Mouse (Mus musculus) hindbrain, embryonic 16.5 days (tissue): ENCODE measurements around the gene Cd68. TPM values are rescaled to one million over a fixed set of nuclear protein-coding genes. Genes with fewer than 3 reads are reported as not detected.

Experiments used
- ATAC-seq: fragments of 200-750 bp; cut with Nextera tagmentation; 2 replicates; pipeline ENCODE4 v1.8.0; 2017; ENCODE audit warnings: moderate TSS enrichment, moderate library complexity
- H3K27ac ChIP-seq: fragments of 300-500 bp; sonication (generic); 2 replicates; pipeline ENCODE4 v1.5.1; 2014; ENCODE audit warnings: low read depth, mild to moderate bottlenecking, control low read depth, low read length, moderate library complexity
- H3K27me3 ChIP-seq: fragments of 300-500 bp; sonication (generic); replicated peaks from 2 replicates; pipeline ENCODE4 v1.6.1; 2014; ENCODE audit warnings: low read length; ENCODE audit not compliant: control insufficient read depth, insufficient read depth
- H3K36me3 ChIP-seq: fragments of 300-500 bp; sonication (generic); 2 replicates; pipeline ENCODE4 v1.6.1; 2014; ENCODE audit warnings: mild to moderate bottlenecking, low read length, moderate library complexity, mixed read lengths; ENCODE audit not compliant: control insufficient read depth, insufficient read depth
- H3K4me1 ChIP-seq: fragments of 300-500 bp; sonication (generic); 2 replicates; pipeline ENCODE4 v1.6.1; 2014; ENCODE audit warnings: low read depth, low read length; ENCODE audit not compliant: control insufficient read depth, insufficient read depth
- H3K4me2 ChIP-seq: fragments of 300-500 bp; sonication (generic); 2 replicates; pipeline ENCODE4 v1.6.1; 2014; ENCODE audit warnings: mild to moderate bottlenecking, low read length, control low read depth, moderate library complexity
- H3K4me3 ChIP-seq: fragments of 300-500 bp; sonication (generic); 2 replicates; pipeline ENCODE4 v1.5.1; 2014; ENCODE audit warnings: mild to moderate bottlenecking, low read length, control low read depth, moderate library complexity
- H3K9ac ChIP-seq: fragments of 300-500 bp; sonication (generic); 2 replicates; pipeline ENCODE4 v1.6.1; 2014; ENCODE audit warnings: low read depth, mild to moderate bottlenecking, control low read depth, low read length, moderate library complexity
- H3K9me3 ChIP-seq: fragments of 300-500 bp; sonication (generic); 2 replicates; pipeline ENCODE4 v1.6.1; 2014; ENCODE audit warnings: mild to moderate bottlenecking, low read length, moderate library complexity; ENCODE audit not compliant: control insufficient read depth
- WGBS: fragments of 180-500 bp; shearing (Covaris S2); extraction: QIAGEN DNeasy Blood & Tissue Kit; methylation state at CpG from one replicate; pipeline ENCODE4 v1.1.7; 2014; 5-methylcytosine and 5-hydroxymethylcytosine counted together
- polyA plus RNA-seq: library from polyadenylated mRNA; unstranded; fragments of >200 nt; fragmentation: Nextera tagmentation; extraction: Ambion mirVana; gene quantifications from 2 replicates; pipeline ENCODE4 v1.2.1, GENCODE M21; 2015

The Cd68 gene
- polyA plus RNA-seq, 1 experiment from 2014 or later: 11.5 TPM

DNA sequence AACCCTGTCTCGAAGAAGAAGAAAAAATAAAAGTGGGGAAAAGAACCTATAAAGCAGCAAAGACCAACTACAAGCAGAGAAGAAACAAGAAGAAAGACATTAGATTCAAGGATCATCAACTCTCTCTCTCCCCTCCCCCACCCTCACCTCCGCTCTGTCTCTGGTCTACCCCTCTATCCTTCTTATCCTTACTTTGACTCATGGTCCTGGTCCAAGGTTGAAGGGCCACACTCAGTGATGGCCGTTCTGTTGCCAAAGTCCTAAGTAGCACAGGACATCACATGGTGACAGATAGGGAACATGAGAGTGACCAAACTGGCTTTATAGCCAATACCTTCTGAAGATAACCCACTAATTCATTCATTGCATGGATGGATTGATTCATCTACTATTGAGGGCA, 31.4 kb upstream of the Cd68 start:
- no peak overlapping the region for H3K27ac ChIP-seq
- ATAC-seq: no peak
- H3K9ac ChIP-seq: no peak overlapping the region
- 90% methylated on average over 3 of the region's 3 CpGs for WGBS
- H3K27me3 ChIP-seq: no peaks in the 10 kb centered on the region; the same call in 1 of the 2 replicates
- H3K9me3 ChIP-seq: no peaks in the 10 kb centered on the region
- H3K4me3 ChIP-seq: no peak overlapping the region
- peaks cover 11% of the 10 kb centered on the region for H3K4me1 ChIP-seq
- no peak overlapping the region for H3K4me2 ChIP-seq
- H3K36me3 ChIP-seq: no peaks in the 10 kb centered on the region

GRCm38 (mm10) chr11:69695361-69696181, 29.6 kb upstream of the Cd68 start, which contains the start of the genes Tnfsf12 and Tnfsfm13:
TSS of gene Tnfsf12 (minus strand) at chr11:69695849.
TSS of gene Tnfsfm13 (minus strand) at chr11:69696098.
- under 1% methylated on average over 29 of the region's 41 CpGs for WGBS
- Histone ChIP-seq H3K36me3 (no peaks in the 10 kb centered on the region), H3K4me1 (peaks cover 11% of the 10 kb centered on the region), H3K9ac (peak within 1 kb of the TSS; percentile 84), H3K27me3 (no peaks in the 10 kb centered on the region; the same call in 1 of the 2 replicates), H3K4me3 (peak within 1 kb of the TSS; percentile 52), H3K27ac (no peak within 1 kb of the TSS; the same call in 1 of the 2 replicates), H3K4me2 (peak within 1 kb of the TSS; percentile 96), H3K9me3 (no peaks in the 10 kb centered on the region)
- peak; percentile 72 for ATAC-seq

GRCm38 (mm10) chr11:69695046-69695360, 29.1 kb upstream of the Cd68 start:
- peak overlapping the region; percentile 84 for H3K9ac ChIP-seq
- H3K36me3 ChIP-seq: no peaks in the 10 kb centered on the region
- no peak overlapping the region for H3K27ac ChIP-seq
- ATAC-seq: 0 out of 2 replicates have a peak, but pooled peaks have one; percentile 24
- no peaks in the 10 kb centered on the region; the same call in 1 of the 2 replicates for H3K27me3 ChIP-seq
- H3K4me2 ChIP-seq: peak overlapping the region; percentile 96
- peaks cover 11% of the 10 kb centered on the region for H3K4me1 ChIP-seq
- 14% methylated on average over 6 of the region's 6 CpGs for WGBS
- H3K4me3 ChIP-seq: peak overlapping the region; percentile 52
- no peaks in the 10 kb centered on the region for H3K9me3 ChIP-seq

GRCm38 (mm10) chr11:69693421-69693965, 27.5 kb upstream of the Cd68 start:
- Histone ChIP-seq H3K4me3 (no peak overlapping the region), H3K9me3 (no peaks in the 10 kb centered on the region), H3K4me2 (no peak overlapping the region), H3K9ac (no peak overlapping the region), H3K4me1 (peaks cover 11% of the 10 kb centered on the region), H3K27ac (no peak overlapping the region), H3K36me3 (no peaks in the 10 kb centered on the region), H3K27me3 (no peaks in the 10 kb centered on the region; the same call in 1 of the 2 replicates)
- ATAC-seq: no peak
- WGBS: 58% methylated on average over 11 of the region's 11 CpGs

- Histone ChIP-seq H3K9ac (no peak overlapping the region), H3K36me3 (no peaks in the 10 kb centered on the region), H3K9me3 (no peaks in the 10 kb centered on the region), H3K4me3 (no peak overlapping the region), H3K27ac (no peak overlapping the region), H3K4me1 (peaks cover 11% of the 10 kb centered on the region), H3K27me3 (no peaks in the 10 kb centered on the region; the same call in 1 of the 2 replicates), H3K4me2 (no peak overlapping the region)
- 86% methylated on average over 6 of the region's 6 CpGs for WGBS
- ATAC-seq: no peak
These were observed 26.9 kb upstream of the Cd68 start for GRCm38 (mm10) chr11:69692863-69693262.

DNA sequence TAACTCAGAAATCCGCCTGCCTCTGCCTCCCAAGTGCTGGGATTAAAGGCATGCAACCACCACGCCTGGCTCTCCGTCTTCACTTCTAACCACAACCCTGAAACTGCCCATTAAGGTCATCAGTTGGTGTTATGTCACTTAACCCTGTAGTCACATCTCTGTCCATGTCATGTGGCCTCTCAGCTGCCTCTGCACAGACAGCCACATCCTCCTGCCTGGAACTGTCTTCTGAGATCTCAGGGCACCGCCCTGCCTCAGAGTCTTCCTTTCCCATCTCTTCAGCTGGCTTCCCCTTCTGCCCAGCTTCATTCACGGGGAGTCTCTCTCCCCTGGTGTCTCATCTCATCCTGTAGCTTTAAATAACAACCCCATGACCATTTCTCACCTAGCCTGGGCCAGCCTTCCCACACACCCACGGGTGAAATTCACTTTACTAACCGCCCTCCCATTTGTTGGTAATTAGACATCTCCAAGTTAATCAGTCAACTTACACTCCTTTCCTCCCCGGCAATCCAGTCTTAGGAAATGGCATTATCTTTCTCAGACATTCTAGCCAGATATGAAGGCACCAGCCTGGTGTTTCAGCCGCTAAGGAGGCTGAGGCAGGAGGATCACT, 26.4 kb upstream of the Cd68 start:
- Histone ChIP-seq H3K9ac (no peak overlapping the region), H3K27ac (no peak overlapping the region), H3K4me2 (no peak overlapping the region), H3K27me3 (no peaks in the 10 kb centered on the region; the same call in 1 of the 2 replicates), H3K4me1 (peaks cover 11% of the 10 kb centered on the region), H3K4me3 (no peak overlapping the region), H3K9me3 (no peaks in the 10 kb centered on the region), H3K36me3 (no peaks in the 10 kb centered on the region)
- 87% methylated on average over 9 of the region's 9 CpGs for WGBS
- ATAC-seq: no peak

DNA sequence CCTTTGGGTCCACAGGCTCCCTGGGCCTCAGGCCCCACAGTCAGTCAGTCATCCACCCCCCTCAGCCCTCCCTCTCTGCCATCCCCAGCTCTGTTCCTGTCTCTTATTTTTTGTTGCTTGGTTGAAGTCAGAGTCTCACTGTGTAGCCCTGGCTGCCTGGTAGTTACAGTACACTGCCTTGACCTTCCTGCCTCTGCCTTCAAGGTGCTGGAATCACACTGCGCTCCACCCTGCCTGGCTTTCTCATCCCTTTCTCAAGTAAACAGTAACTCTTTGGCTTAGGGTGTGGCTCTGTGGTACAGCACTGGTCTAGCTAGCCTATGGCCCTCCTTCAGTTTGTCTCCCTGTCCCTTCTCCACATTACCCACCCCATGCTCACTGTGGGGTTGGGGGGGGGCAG, 23.9 kb upstream of the Cd68 start:
- no peak for ATAC-seq
- Histone ChIP-seq H3K4me3 (no peak overlapping the region), H3K4me1 (peaks cover 7% of the 10 kb centered on the region; the same call in 1 of the 2 replicates), H3K9me3 (no peaks in the 10 kb centered on the region), H3K27ac (no peak overlapping the region), H3K9ac (no peak overlapping the region), H3K36me3 (no peaks in the 10 kb centered on the region), H3K4me2 (no peak overlapping the region), H3K27me3 (no peaks in the 10 kb centered on the region; the same call in 1 of the 2 replicates)
- 100% methylated on average over 1 of the region's 1 CpGs for WGBS

- ATAC-seq: no peak
- Histone ChIP-seq H3K4me2 (no peak overlapping the region), H3K36me3 (no peaks in the 10 kb centered on the region), H3K4me1 (peaks cover 15% of the 10 kb centered on the region), H3K4me3 (no peak overlapping the region), H3K27me3 (no peaks in the 10 kb centered on the region), H3K9me3 (no peaks in the 10 kb centered on the region), H3K27ac (no peak overlapping the region), H3K9ac (0 out of 2 replicates have a peak overlapping the region, but pooled peaks have one; percentile 26)
- WGBS: 52% methylated on average over 5 of the region's 5 CpGs
These were observed 21.1 kb upstream of the Cd68 start for GRCm38 (mm10) chr11:69687061-69687460.

DNA sequence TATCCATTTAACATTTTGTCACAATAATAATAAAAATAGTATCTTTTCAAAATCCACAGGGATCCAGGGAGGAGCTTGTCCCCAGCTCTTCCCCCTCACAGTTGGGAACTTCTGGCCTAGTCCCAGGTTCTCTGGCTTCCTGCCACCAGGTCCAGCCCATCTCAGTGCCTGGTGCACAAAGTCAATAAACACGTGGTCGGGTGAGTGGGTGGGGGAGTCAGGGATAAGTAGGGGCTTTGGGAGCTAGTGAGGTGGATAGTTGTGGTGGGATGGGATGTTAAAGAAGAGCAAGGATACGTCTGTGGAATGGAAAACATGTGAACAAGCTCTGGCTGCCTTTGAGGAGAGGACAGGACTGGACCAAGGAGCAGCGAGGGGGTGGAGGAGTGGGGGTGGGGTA, 20.4 kb upstream of the Cd68 start:
- no peak overlapping the region for H3K9ac ChIP-seq
- H3K4me1 ChIP-seq: peaks cover 15% of the 10 kb centered on the region
- WGBS: 18% methylated on average over 4 of the region's 4 CpGs

More for the DNA sequence above, 20.4 kb upstream of the Cd68 start:
- H3K4me3 ChIP-seq: no peak overlapping the region
- no peaks in the 10 kb centered on the region for H3K9me3 ChIP-seq
- H3K4me2 ChIP-seq: no peak overlapping the region
- H3K36me3 ChIP-seq: no peaks in the 10 kb centered on the region
- no peak overlapping the region; the same call in 1 of the 2 replicates for H3K27ac ChIP-seq
- ATAC-seq: no peak
- no peaks in the 10 kb centered on the region for H3K27me3 ChIP-seq
